Mouse (Mus musculus): ENCODE data around the gene Gm10490. TPM values are rescaled to one million over a fixed set of nuclear protein-coding genes. Genes with fewer than 3 reads are reported as not detected.
"Not testable (repeated sequence)": the region's sequence is repeated elsewhere in the genome, so short reads cannot be mapped to it uniquely, and the experiment has no call there.

The Gm10490 gene
- total and polyA plus RNA-seq, 3 experiments, result not detected

DNA sequence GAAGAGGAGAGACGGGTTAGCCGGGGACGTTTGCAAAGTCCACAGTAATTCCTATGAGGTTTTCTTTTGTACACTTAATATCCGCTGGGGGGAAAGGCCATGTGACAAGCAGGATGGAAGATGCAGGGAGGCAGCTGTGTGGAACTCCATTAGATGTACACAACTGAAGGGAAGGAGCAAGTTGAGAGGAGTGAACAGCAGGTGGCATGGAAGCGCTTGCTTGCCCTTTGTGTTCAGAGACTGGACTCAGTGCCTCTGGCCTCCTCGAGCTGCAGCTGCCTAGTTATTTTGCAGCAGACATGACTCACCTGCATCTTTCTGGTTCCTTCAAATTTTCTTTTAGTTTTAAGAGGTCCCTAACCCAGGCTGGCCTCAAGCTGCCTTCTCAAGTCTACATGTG is 1.1 kb downstream of the Gm10490 start:
- dilution Hi-C loops (cut with MboI; ENCODE audit: extremely low pct_ligation_motif_present, extremely low pct_unique_long_range_greater_than_20kb, low sequenced_read_pairs) (no loop called here), in situ Hi-C loops (cut with MboI; ENCODE audit: low pct_ligation_motif_present, low pct_unique_long_range_greater_than_20kb, low sequenced_read_pairs) (loop anchor here (5.0 to 25.0 kb wide), 2 partner anchors 107 to 202 kb away; partner anchors contain the start of gene Glod5)
- TF ChIP-seq KAT2A (IDR thresholded peaks at IDR 0.05; ENCODE audit: insufficient replicate concordance, low read length) (no peak), CTCF (conservative IDR thresholded peaks at IDR 0.05 in 1 of 2, IDR thresholded peaks at IDR 0.05 in 1 of 2; ENCODE audit: low read depth in 2 of 2, low read length in 2 of 2) (peak in 1 of 2 experiments; percentile 9; a peak in 1 of 4 replicates), POLR2AphosphoS2 (IDR thresholded peaks at IDR 0.05; ENCODE audit: low read depth, low read length) (no peak)
- Histone ChIP-seq H3K9me3 (replicated peaks; ENCODE audit: low read length) (no peaks in the 10 kb centered on the region), H3K4me3 (replicated peaks in 1 of 3; ENCODE audit: low read depth in 2 of 3, low read length in 2 of 3, poor library complexity in 1 of 3) (no peak overlapping the region), H3K9ac (ENCODE audit: insufficient read depth, low read depth) (no peak overlapping the region), H3K4me1 (ENCODE audit: control insufficient read depth in 1 of 2, insufficient read depth in 2 of 2) (no peaks in the 10 kb centered on the region), H3K27ac (ENCODE audit: insufficient read depth, low read depth) (no peak overlapping the region), H3K79me2 (replicated peaks; ENCODE audit: control insufficient read depth, extremely low read depth, insufficient read depth, poor library complexity, severe bottlenecking) (no peaks in the 10 kb centered on the region), H3K36me3 (replicated peaks in 1 of 2; ENCODE audit: control insufficient read depth in 1 of 2, insufficient read depth in 1 of 2, low read length in 1 of 2) (peaks cover 10 to 19% of the 10 kb centered on the region in 2 experiments), H3K4me2 (ENCODE audit: insufficient read depth, low read depth, poor library complexity, severe bottlenecking) (no peak overlapping the region), H3K27me3 (replicated peaks) (no peaks in the 10 kb centered on the region)
- DNase-seq (ENCODE audit: extremely low read depth), result no peak

- dilution Hi-C loops (cut with MboI; ENCODE audit: extremely low pct_ligation_motif_present, extremely low pct_unique_long_range_greater_than_20kb, low sequenced_read_pairs); H3K27me3 ChIP-seq (replicated peaks); H3K9ac ChIP-seq (ENCODE audit: insufficient read depth, low read depth); H3K4me3 ChIP-seq (replicated peaks in 1 of 3; ENCODE audit: low read depth in 2 of 3, low read length in 2 of 3, poor library complexity in 1 of 3); H3K4me2 ChIP-seq (ENCODE audit: insufficient read depth, low read depth, poor library complexity, severe bottlenecking); H3K9me3 ChIP-seq (replicated peaks; ENCODE audit: low read length); H3K79me2 ChIP-seq (replicated peaks; ENCODE audit: control insufficient read depth, extremely low read depth, insufficient read depth, poor library complexity, severe bottlenecking); H3K36me3 ChIP-seq (replicated peaks in 1 of 2; ENCODE audit: control insufficient read depth in 1 of 2, insufficient read depth in 1 of 2, low read length in 1 of 2); DNase-seq (ENCODE audit: extremely low read depth); H3K27ac ChIP-seq (ENCODE audit: insufficient read depth, low read depth); H3K4me1 ChIP-seq (ENCODE audit: control insufficient read depth in 1 of 2, insufficient read depth in 2 of 2): not testable (repeated sequence)
- in situ Hi-C loops (cut with MboI; ENCODE audit: low pct_ligation_motif_present, low pct_unique_long_range_greater_than_20kb, low sequenced_read_pairs), result loop anchor here (25.0 kb wide), 1 partner anchor 197 kb away; no protein-coding TSS in a partner anchor
- TF ChIP-seq SMC3 (IDR thresholded peaks at IDR 0.05; ENCODE audit: low read depth, low read length) (peak; percentile 12; the same call in 1 of the 2 replicates), CTCF (conservative IDR thresholded peaks at IDR 0.05 in 1 of 2, IDR thresholded peaks at IDR 0.05 in 1 of 2; ENCODE audit: low read depth in 2 of 2, low read length in 2 of 2) (peak in 1 of 2 experiments; percentile 38; a peak in 2 of 4 replicates), RAD21 (IDR thresholded peaks at IDR 0.05; ENCODE audit: low read depth, low read length) (peak; percentile 10)
Observed at GRCm38 (mm10) chrX:7915669-7916068, 6.3 kb downstream of the Gm10490 start.

DNA sequence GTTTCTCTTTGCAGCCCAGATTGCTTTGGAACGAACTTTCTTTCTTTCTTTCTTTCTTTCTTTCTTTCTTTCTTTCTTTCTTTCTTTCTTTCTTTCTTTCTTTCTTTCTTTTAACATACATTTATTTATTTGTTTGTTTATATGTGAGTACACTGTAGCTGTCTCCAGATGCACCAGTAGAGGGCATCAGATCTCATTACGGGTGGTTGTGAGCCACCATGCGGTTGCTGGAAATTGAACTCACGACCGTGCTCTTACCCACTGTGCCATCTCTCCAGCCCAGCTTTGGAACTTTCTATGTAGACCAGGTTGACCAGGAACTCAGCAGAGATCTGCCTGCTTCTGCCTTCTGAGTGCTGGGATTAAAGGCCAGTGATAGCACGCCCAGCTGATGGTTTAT is 8.6 kb downstream of the Gm10490 start:
- not testable (repeated sequence) for H3K4me1 ChIP-seq (ENCODE audit: control insufficient read depth in 1 of 2, insufficient read depth in 2 of 2)

More for the DNA sequence above, 8.6 kb downstream of the Gm10490 start:
- DNase-seq (ENCODE audit: extremely low read depth); H3K36me3 ChIP-seq (replicated peaks in 1 of 2; ENCODE audit: control insufficient read depth in 1 of 2, insufficient read depth in 1 of 2, low read length in 1 of 2); H3K27ac ChIP-seq (ENCODE audit: insufficient read depth, low read depth); H3K4me2 ChIP-seq (ENCODE audit: insufficient read depth, low read depth, poor library complexity, severe bottlenecking); H3K4me3 ChIP-seq (replicated peaks in 1 of 3; ENCODE audit: low read depth in 2 of 3, low read length in 2 of 3, poor library complexity in 1 of 3); dilution Hi-C loops (cut with MboI; ENCODE audit: extremely low pct_ligation_motif_present, extremely low pct_unique_long_range_greater_than_20kb, low sequenced_read_pairs); H3K79me2 ChIP-seq (replicated peaks; ENCODE audit: control insufficient read depth, extremely low read depth, insufficient read depth, poor library complexity, severe bottlenecking); H3K27me3 ChIP-seq (replicated peaks); H3K9me3 ChIP-seq (replicated peaks; ENCODE audit: low read length); H3K9ac ChIP-seq (ENCODE audit: insufficient read depth, low read depth): not testable (repeated sequence)
- in situ Hi-C loops (cut with MboI; ENCODE audit: low pct_ligation_motif_present, low pct_unique_long_range_greater_than_20kb, low sequenced_read_pairs), result loop anchor here (25.0 kb wide), 1 partner anchor 194 kb away; no protein-coding TSS in a partner anchor
- TF ChIP-seq CTCF (conservative IDR thresholded peaks at IDR 0.05 in 1 of 2, IDR thresholded peaks at IDR 0.05 in 1 of 2; ENCODE audit: low read depth in 2 of 2, low read length in 2 of 2) (peak in 1 of 2 experiments; percentile 55; a peak in 2 of 4 replicates), SMC3 (IDR thresholded peaks at IDR 0.05; ENCODE audit: low read depth, low read length) (peak; percentile 20; the same call in 1 of the 2 replicates)

Data from CH12.LX (cell line).